Mouse (Mus musculus) c-Kit-negative CD71-positive TER-119-positive erythroid progenitor cells, embryonic 14.5 days (primary cell): ENCODE data around the gene Mief1.

Source experiments
- DNase-seq: peaks from one replicate; pipeline ENCODE4 v3.0.0-alpha.2; 2013; ENCODE audit warnings: low read depth, low spot score

Mief1 gene

GRCm38 (mm10) chr15:80228071-80228800, 5.6 kb upstream of the Mief1 start:
- DNase-seq, result no peak

GRCm38 (mm10) chr15:80232331-80232730, 1.5 kb upstream of the Mief1 start:
- DNase-seq, result no peak

GRCm38 (mm10) chr15:80233053-80233452, 765 bp upstream of the Mief1 start:
- no peak for DNase-seq

GRCm38 (mm10) chr15:80235535-80235934, 1.7 kb downstream of the Mief1 start, which contains the start of gene AC140267.1:
Gene AC140267.1, plus strand, starts transcription at chr15:80235835.
- DNase-seq, result no peak

- no peak for DNase-seq
These were observed 14.3 kb downstream of the Mief1 start for GRCm38 (mm10) chr15:80248135-80248534.

- no peak for DNase-seq
These were observed 14.8 kb downstream of the Mief1 start for GRCm38 (mm10) chr15:80248596-80248995.

- no peak for DNase-seq
These were observed 15.9 kb downstream of the Mief1 start for GRCm38 (mm10) chr15:80249672-80250071.

- DNase-seq, result no peak
These were observed 16.8 kb downstream of the Mief1 start for GRCm38 (mm10) chr15:80250586-80250985.

GRCm38 (mm10) chr15:80253530-80253929, 19.7 kb downstream of the Mief1 start:
- DNase-seq, result no peak

- no peak for DNase-seq
These were observed 20.4 kb downstream of the Mief1 start for GRCm38 (mm10) chr15:80254207-80254606.

- peak; percentile 95 for DNase-seq
These were observed 21.2 kb downstream of the Mief1 start, which contains the start of gene Atf4 for GRCm38 (mm10) chr15:80254847-80255645. Gene Atf4, plus strand, starts transcription at chr15:80255184.

GRCm38 (mm10) chr15:80255646-80256121, 21.9 kb downstream of the Mief1 start:
- peak; percentile 62 for DNase-seq

GRCm38 (mm10) chr15:80256242-80256641, 22.4 kb downstream of the Mief1 start:
- DNase-seq, result no peak

- DNase-seq, result no peak
These were observed 23.1 kb downstream of the Mief1 start for GRCm38 (mm10) chr15:80256656-80257601.

GRCm38 (mm10) chr15:80257602-80258239, 23.9 kb downstream of the Mief1 start:
- DNase-seq, result no peak

GRCm38 (mm10) chr15:80258240-80259170, 24.7 kb downstream of the Mief1 start:
- peak; percentile 73 for DNase-seq

GRCm38 (mm10) chr15:80259406-80260045, 25.7 kb downstream of the Mief1 start:
- no peak for DNase-seq

- DNase-seq, result peak; percentile 73
These were observed 26.9 kb downstream of the Mief1 start for GRCm38 (mm10) chr15:80260677-80261076.

- no peak for DNase-seq
These were observed 27.3 kb downstream of the Mief1 start for GRCm38 (mm10) chr15:80261100-80261499.
